Mouse (Mus musculus): ENCODE results near the gene Nms.

Gene Nms

DNA sequence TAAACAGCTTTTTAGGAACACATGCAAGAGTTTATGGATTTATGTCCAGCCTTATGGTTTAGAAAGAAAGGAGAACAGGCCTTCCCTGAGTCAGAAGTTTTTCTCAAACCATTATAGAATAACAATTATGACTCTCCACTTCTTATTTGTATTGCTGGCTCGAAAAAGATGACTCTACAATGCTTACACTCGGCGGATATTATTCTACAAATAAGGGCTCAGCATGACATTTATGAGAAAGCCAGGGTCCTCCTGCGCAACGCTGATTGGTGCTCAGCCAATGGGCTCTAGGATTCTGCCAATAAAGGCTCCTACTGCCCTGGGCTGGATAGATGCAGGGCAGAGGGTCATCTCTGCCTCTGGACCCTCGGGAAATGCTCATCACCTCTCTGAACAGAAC is at the start of gene Nms:
Nms (plus strand) TSS at position 301 of the 400 bp plus-strand sequence.
- DNase-seq: no peak

DNA sequence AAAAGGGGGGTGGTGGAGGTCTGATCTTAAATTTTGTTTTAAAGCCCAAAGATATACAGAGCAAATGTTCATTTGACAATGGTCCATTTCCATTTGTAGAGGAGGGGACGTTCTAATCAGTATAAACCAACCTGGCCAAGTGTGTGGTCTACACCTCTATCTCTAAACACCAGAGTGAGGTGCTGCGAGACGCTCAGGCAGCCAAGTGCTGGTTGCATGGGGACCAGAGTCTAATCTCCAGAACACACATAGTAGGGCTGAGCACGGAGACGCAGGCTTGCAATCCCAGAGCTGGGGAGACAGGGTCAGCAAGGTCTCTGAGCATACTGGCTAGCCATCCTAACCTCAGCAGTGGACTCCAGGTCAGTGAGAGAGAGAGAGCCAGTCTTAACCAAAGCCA is 47.5 kb upstream of the Nms start:
- DNase-seq: no peak

GRCm38 (mm10) chr1:38893081-38893480 is 45.9 kb upstream of the Nms start:
- no peak for DNase-seq

DNA sequence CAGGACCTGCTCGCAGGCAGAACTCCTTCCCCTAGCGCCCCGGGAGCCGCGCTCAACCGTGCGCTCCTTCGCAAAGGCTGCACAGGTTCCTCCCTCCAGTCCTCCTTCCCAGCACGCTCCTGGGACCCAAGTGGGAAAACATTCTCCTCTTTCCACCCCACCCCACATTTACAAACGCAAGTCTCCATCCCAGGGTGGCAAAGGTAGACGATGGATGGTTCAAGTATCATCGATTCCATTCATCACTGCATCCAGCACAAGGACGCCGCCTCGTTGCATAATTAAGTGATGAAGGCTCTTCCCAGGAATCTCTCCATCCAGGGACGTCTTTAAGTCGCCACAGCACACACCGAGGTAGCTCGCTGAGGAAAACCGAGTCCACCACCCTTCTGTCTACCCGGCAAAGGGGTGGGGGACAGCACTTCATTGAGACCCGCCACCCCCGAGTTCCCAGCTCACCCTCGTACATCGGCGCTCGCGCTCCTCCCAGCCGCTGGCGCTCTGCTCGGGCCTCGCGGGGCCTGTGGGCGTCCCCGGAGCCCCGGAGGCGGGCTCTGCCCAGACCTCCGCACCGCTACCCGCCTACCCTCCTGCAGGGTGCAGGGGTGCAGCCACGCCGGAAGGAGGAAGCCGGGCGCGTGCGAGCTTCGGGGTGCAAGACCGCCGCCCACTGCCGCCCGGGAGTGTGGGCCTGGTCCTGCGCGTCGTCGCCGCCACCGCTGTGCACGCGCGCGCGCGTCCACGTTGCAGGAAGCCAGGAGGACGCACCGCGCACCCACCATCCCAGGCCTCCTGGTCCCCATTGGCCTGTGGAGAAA is 41.3 kb upstream of the Nms start, which contains the start of gene Chst10:
Chst10 (minus strand) TSS at position 731 of the 818 bp plus-strand sequence.
- peak; percentile 83 for DNase-seq

DNA sequence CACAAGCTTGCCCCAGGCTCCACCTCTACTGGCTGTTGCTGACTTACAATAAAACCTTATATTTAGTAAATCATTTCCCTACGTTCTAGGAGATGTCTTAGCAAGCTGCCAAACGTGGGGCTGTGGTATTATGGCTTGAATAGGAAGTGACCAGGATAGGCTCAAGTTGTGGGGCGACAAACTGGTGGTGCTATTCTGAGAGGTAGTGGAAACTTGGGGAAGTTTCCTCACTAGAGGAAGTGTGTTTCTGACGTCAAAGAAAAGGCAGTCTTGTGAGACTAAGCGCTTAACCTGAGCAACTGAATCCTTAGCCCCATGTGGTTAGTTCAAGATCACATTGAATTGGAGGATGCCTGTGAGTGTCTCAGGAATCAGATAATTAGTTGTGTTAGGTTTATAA is 36.4 kb upstream of the Nms start:
- no peak for DNase-seq

GRCm38 (mm10) chr1:38903985-38904384 is 35.0 kb upstream of the Nms start:
- no peak for DNase-seq

DNA sequence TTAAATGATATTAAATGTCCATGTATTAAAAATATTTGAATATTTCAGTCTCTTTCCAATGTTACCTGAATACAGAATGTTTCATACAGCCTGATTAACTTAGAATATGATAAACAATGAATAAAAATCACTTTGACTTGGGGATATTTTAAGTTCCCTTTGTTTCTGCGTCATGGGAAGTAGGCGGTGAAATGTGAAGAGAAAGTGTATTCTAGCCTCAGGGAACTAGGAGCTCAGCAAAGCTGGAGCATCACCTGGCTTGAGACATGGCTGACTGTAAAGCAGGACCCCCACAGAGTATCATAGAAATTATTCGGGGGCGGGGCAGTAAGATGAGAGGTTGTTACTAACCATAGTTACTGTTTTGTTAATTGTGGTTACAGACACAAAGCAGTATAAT is 10.0 kb upstream of the Nms start:
- DNase-seq: no peak

DNA sequence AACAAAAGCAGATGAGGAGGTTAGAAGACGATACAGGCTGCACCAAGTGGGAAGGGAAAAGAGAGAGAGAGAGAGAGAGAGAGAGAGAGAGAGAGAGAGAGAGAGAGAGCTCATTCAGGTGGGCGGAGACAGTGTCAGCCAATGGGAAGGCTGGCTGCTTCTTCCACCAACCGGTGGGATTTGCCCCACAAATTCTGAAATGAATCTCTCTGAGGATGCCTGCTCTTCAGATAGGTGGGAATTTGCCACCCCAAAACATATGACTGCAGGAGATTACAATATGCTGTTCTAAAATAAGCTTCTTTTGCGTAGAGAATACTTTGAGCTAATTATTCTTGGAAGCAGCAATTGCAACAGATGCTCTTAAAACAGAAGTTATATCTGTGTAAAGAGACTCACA is 9.5 kb upstream of the Nms start:
- no peak for DNase-seq

DNA sequence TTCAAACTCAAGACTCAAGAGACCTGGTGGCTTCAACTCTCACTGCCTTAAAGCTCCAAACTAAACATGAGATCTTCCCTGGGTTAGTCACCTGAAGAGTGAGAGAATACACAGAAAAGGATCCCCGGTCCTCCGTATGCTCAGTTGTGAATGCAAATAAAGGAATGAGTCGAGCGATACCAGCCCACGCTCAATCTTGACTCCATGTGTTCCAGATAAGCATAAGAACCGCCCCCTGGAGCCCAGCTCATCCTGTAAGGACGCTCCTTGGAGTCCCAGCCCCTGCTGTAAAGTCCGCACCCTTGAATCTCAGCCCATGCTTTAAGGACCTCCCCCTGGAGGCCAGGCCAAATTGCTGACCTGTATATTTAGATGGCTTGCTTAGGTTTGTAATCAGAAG is 8.2 kb upstream of the Nms start:
- peak; percentile 14 for DNase-seq

GRCm38 (mm10) chr1:38934668-38935067 is 4.3 kb upstream of the Nms start:
- no peak for DNase-seq

DNA sequence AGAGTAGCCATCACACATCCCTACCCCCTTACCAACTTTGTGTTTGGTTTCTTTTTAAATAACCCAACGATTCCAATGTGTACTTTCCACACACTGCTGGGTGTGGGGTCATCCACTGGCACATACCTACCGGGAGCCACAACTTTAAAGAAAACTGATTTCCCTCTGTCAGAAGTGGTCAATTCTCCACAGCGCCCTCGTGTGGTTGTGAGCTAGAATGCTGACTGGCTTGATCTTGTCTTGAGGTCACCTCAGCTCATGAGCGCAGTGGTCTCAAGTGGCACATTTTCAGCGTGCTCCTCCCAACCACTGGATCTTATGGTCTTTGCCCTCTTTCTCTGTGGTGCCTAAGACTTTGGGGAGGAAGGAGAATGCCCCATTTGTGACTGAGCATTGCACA is 2.2 kb upstream of the Nms start:
- peak; percentile 17 for DNase-seq

GRCm38 (mm10) chr1:38939608-38940007 is 659 bp downstream of the Nms start:
- no peak for DNase-seq

- no peak for DNase-seq
These were observed 17.5 kb downstream of the Nms start for GRCm38 (mm10) chr1:38956457-38956856.

GRCm38 (mm10) chr1:38969116-38969515 is 30.2 kb downstream of the Nms start:
- DNase-seq: no peak

- no peak for DNase-seq
These were observed 32.8 kb downstream of the Nms start for GRCm38 (mm10) chr1:38971712-38972111.

DNA sequence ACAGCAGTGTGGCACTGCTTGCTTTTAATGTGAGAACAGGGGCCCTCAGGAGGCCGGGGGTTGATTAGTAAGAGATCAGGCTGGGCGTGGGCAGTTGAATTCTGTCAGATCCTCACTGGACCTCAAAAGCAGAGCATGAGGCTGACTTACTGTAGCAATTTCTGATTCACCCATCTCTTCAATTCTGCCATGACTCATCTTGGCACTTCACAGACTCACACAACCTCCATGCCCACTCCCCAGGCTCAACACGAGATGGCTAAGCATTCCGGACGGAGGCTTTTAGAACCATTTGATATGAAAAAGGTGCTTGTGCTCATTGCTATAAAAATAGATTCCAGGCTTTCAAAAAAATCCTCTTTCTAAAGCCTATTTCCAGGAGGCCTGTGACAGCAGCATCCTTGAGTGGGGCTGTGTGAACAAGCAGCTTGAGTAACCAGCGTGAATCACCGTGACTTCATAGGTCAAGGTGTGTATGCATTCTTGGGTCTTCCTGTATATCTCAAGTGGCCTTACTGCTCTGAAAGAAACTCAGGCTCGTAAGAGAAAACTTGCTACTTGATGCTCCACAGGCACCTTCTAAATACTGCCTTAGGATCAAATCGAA is 34.1 kb downstream of the Nms start:
- DNase-seq: no peak

DNA sequence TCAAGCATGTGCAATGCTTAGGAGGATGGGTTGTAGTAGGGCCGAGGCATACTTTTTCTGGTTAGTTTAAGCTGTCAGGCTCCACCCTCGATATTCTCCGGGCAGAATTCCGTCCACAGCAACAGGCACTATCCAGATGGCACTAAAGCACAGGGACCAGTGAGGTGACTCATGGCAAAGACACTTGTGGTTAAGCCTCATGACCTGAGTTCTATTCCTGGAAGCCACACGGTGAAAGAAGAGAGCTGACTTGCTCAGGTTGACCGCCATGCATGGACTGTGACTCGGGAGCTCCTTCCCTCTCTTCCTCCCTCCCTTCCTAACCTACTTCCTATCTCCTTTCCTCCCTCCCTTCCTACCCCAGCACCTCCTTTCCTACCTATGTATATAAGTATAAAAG is 41.0 kb downstream of the Nms start:
- DNase-seq: no peak

GRCm38 (mm10) chr1:38983870-38984269 is 44.9 kb downstream of the Nms start:
- no peak for DNase-seq

GRCm38 (mm10) chr1:38985308-38985707 is 46.4 kb downstream of the Nms start, which contains the start of gene Pdcl3:
Gene Pdcl3 (plus strand): TSS chr1:38985608.
- DNase-seq: no peak

DNA sequence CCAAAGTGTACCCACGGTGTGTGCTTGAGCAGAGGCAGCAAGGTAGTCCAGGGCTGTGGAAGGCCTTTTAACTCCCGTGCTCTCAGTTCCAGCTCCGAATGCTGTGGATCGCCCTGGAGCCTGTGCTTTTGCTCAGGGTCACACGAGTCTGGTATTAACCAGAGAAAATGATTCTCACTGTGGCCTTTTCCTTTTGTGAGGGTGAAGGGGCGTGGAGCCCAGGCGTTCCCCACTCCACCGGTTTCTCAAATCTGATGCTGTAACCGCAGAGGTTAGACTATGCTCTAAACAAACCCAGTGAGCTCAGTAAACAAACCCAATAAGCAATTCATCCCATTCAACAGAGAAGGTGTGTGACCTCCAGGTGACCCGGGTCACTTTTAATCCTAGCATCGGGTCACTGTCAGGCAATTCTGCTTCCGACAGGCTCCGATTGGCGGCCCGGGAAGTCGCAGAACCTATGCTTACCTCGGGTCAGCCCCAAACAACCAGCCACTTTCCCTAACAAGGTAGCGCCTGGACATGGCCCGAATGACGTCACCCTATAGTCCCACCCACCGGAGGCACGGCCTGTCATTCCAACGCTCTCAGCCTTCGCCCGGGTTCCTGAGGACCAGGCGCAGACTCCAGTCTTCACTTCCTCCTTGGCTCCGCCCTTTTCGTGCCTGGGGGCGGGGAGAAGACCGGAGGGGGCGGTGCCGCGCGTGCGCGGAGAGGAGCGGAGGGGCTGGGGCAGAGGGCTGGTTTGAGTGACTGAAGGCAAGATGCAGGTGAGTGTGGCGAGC is 48.3 kb downstream of the Nms start:
- peak; percentile 94 for DNase-seq

GRCm38 (mm10) chr1:38987865-38988211 is 48.9 kb downstream of the Nms start:
- no peak for DNase-seq

DNA sequence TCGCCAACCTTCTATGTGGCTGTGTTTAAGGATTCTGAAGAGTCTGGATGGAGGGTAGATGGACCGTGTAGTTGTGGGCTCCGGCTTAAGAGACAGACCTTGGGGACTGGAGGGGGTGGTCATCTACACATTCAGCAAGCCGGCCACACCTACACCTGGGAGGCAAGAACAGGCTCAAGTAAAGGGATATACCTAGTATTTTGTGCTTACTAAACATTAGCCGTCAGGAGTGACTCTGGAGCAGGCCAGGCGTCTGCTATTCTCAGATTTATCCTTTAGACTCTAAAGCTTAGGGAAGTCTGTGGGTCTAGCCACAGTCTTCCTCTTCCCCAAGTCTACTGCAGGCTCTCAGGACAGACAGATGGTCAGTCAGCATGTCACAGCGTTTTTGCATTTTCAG is 49.4 kb downstream of the Nms start:
- DNase-seq: no peak

GRCm38 (mm10) chr1:38992365-38992764 is 53.4 kb downstream of the Nms start:
- no peak for DNase-seq

Data from right cerebral cortex, postnatal 14 days (tissue).